Mouse (Mus musculus): ENCODE results near the gene Clpx.
A peak's percentile ranks its signal among the peaks of the same experiment; 100 is the strongest.
"Not testable (repeated sequence)": the region's sequence is repeated elsewhere in the genome, so short reads cannot be mapped to it uniquely, and the experiment has no call there.

Clpx gene

GRCm38 (mm10) chr9:65293973-65294715 lies at the start of gene Clpx:
TSS of gene Clpx (plus strand) at chr9:65294260.
- peak; percentile 98 for DNase-seq (ENCODE audit: extremely low spot score, low read depth, low spot score)

- no peak for DNase-seq (ENCODE audit: extremely low spot score, low read depth, low spot score)
Observed at GRCm38 (mm10) chr9:65247502-65248376, 46.3 kb upstream of the Clpx start.

DNA sequence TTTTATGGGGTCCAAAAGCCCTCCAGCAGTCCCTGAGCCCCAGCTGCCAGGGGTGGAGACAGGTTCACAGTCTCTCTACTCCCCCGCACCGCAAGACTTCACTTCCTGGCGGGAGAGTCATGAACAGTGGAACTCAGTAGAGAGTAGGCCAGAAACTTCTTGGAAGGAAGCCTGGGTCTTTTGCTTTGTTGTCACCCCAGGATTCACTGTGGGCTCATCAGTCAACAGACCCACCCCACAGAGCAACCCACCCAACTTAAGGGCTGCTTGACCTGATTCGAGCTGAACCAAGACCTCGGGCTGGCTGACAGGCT lies 45.7 kb upstream of the Clpx start:
- DNase-seq (ENCODE audit: extremely low spot score, low read depth, low spot score): no peak

- DNase-seq (ENCODE audit: extremely low spot score, low read depth, low spot score): no peak
Observed at GRCm38 (mm10) chr9:65252026-65252425, 42.0 kb upstream of the Clpx start.

DNA sequence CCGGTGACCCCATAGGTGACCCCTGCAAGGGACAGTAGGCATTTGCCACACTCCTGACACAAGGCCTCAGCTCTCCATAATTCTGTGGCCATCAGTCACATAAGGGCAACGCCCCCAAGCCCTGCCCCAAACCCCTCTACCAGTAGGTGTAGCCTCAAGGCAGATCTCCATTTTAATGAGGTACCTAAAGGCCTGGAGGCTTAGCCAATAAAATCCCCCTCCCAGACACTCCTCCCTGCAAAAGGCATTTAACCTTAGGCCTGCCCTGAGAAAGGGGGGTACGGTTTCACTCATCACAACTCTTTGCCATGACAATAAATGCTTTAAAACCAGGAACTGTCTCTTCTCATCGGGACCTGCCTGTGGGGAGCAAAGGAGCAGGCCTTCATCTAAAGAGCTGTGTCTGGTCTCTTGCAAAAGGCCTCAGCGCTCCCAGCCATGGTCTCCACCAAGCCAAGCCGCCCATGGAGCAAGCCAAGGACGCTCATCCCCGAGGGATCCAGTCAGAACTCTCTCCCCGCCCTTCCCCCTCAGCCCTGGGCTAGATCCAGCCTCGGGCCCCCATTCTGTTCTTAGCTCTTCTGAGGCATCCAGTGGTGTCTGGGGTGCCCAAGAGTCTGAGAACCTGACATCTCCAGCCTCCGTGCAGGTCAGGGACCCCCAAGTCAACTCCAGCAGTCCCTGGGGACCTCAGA lies 38.0 kb upstream of the Clpx start:
- no peak for DNase-seq (ENCODE audit: extremely low spot score, low read depth, low spot score)

GRCm38 (mm10) chr9:65257218-65257910 lies 36.7 kb upstream of the Clpx start:
- DNase-seq (ENCODE audit: extremely low spot score, low read depth, low spot score): no peak

DNA sequence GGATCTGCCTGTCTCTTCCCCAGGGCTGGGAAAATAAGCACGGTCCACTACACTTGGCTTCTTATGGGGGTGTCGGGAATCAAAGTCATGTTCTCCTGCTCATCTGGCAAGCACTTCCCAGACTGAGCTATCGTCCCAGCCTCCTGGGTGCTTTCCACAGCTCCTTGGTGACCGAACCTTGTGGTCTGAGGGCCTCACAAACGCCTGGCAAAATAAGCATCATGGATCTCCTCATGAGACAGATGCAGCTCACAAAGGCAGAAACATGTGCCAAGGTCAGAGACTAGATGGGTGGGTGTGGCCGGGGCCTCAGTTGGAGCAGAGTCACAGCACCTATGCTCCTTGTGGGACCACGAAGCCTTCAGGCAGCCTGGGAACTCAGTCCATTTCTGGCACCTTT lies 34.7 kb upstream of the Clpx start:
- no peak for DNase-seq (ENCODE audit: extremely low spot score, low read depth, low spot score)

DNA sequence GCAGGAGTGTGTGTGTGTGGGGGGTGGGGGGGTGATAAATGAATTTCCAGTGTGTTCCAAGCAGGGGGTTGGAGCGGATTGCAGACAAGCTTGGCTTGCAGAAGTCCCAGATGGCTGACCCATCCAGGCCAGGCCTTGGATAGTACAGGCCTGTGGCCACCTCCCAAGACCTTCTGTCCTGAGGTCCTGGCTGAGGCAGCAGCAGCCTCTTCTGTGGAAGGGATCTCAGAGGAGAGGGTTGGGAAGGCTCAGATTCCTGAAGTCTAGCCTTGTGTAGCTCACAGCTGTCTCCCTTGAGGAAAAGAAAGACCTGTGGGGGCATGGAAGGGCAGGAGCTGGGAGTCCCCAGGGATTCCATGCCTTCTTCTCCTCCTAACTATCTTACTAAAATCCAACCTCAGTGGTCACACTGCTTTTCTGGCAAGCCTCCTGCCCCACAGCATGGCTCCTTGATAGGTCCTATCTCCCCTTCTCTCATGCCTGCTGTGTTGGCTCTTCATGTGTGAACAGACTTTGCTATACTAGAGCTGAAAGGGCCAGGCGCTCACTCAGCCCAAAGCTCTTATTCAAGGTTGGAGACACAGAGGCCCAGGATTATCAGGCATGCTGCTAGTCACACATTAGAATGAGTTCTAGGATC lies 32.3 kb upstream of the Clpx start:
- no peak for DNase-seq (ENCODE audit: extremely low spot score, low read depth, low spot score)

DNA sequence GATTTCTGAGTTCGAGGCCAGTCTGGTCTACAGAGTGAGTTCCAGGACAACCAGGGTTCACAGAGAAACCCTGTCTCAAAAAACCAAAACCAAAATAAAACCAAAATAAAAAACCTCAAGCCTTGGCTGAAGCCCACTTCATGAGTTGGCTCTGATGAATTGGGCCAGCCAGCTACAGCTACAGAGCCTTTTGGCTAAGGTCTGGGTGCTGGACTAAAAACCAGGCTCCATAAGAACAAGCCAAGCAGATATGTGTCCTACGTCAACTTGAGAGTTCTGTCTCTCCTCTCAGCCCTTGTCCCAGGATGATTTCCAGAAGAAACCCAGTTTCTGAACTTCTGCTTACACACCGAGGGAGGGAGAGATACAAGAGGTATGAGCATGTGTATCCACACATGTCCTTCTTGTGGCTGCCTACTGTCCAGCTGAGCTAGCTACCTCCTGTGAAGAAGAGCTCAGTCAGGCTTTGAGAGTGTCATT lies 31.4 kb upstream of the Clpx start:
- DNase-seq (ENCODE audit: extremely low spot score, low read depth, low spot score): no peak

DNA sequence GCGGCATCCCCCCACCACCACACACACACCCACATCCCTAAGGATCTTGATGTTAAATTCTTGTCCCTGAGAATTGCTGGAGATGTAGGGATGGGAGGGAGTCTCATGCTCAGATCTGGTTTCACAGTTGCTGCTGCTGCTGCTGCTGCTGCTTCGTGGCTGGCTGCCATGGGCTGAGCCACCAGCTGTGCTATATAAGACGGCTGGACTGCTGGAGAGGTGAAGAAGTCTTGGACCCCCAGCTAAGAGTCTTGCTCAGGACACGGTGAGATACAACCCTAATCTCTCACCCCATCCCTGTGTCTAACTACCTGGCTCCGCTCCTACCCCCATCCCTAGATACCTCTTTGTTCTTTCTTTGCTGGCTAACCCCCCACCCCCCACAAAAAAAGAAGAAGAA lies 29.1 kb upstream of the Clpx start, which contains the start of gene Cilp:
Gene Cilp, plus strand, starts transcription at position 222 of the 400 bp plus-strand sequence.
- no peak for DNase-seq (ENCODE audit: extremely low spot score, low read depth, low spot score)

GRCm38 (mm10) chr9:65267742-65268515 lies 26.1 kb upstream of the Clpx start:
- no peak for DNase-seq (ENCODE audit: extremely low spot score, low read depth, low spot score)

- DNase-seq (ENCODE audit: extremely low spot score, low read depth, low spot score): no peak
Observed at GRCm38 (mm10) chr9:65273048-65273809, 20.8 kb upstream of the Clpx start.

- no peak for DNase-seq (ENCODE audit: extremely low spot score, low read depth, low spot score)
Observed at GRCm38 (mm10) chr9:65273873-65274272, 20.2 kb upstream of the Clpx start.

DNA sequence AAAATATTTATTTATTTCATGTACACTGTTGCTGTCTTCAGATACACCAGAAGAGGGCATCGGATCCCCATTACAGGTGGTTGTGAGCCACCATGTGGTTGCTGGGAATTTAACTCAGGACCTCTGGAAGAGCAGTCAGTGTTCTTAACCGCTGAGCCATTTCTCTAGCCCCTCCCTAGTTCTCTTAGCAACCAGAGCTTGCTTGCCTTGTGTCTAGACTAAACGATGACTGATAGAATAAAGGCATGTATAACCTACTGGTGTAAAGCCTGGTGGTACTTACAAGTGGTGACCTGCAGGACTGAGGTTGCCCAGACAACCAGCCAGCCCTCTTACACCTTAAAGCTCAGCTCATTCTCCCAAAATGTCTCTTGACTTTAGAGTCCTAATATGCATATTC lies 19.2 kb upstream of the Clpx start:
- not testable (repeated sequence) for DNase-seq (ENCODE audit: extremely low spot score, low read depth, low spot score)

- no peak for DNase-seq (ENCODE audit: extremely low spot score, low read depth, low spot score)
Observed at GRCm38 (mm10) chr9:65275810-65276530, 18.1 kb upstream of the Clpx start.

DNA sequence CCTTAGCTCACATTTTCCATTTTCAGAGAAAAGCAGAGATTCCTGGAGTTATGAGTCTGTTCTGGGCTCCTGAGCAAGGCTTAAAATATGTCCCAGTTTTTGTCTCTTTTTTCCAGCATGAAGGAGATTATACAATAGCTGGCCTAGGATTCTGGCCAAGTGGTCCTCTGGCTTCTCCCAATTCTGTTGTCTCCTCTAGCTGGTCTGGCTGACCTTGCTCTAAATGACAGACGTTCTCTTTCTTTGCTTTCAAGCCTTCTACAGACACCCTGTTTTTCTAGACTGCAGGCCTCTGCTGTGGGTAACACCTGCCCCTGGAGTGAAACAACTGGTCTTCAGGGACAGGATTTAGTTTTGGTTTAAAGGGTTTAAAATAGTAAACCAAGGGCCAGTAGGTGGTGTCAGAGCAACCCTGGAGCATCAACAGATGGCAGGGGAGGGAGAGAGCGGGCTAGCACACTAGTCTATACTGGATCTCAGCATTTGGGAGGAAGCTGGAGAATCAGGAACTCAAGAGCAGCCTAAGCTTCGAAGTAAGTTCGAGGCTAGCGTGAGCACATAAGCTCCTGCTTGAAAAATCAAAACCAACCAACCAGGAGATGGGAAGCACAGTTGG lies 12.4 kb upstream of the Clpx start:
- DNase-seq (ENCODE audit: extremely low spot score, low read depth, low spot score): no peak

DNA sequence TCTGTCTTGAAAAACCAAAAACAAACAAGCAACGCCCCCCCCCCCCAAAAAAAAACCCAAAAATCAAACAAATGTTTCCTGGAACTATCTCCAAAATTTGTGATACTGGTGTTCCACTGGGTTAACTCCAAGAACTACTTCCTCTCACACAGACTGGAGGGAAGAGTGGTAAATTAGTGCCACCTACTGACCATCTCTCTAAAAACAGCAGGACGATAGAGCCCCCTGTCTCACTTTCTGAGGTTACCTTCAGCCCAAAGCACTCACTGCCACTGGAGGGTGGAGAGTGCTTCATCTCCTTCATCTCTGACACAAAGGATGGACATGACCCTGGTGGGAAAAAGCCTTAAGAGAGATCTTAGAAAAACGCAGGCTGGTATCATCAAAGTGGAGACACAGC lies 10.8 kb upstream of the Clpx start:
- no peak for DNase-seq (ENCODE audit: extremely low spot score, low read depth, low spot score)

DNA sequence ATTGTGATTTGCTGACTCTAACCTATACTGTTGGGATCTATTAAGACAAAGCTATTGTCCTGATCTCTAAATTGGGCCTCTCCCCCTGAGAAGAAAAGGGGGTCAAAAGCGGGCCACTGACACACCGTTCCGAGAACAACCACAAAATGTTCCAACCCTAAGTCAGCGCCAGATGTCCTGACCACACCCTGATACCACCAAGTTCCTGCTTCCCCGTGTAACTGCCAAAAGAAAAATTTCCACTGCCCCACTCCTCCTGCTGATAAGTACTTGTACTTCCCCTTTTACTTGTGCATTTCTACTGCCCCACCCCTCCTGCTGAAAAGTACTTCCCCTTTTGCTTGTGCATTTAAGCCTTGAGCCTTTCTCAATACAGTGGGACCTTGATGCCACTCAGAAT lies 5.8 kb upstream of the Clpx start:
- not testable (repeated sequence) for DNase-seq (ENCODE audit: extremely low spot score, low read depth, low spot score)
